ENCODE assay signal across 10 mouse cellular contexts in genomic region chr3:103601011-103601410, GRCm38 (mm10). TPM values are rescaled to one million over a fixed set of nuclear protein-coding genes. Genes with fewer than 3 reads are reported as not detected.
DNase-seq lines count a peak whose midpoint lies in the region.
"Had no signal": no experiment of that assay in that cellular context is flagged by ENCODE, and none has a peak within 500 bp of the region (broad histone marks: within the 10 kb centered on the region; RNA-seq: fewer than 3 reads in every experiment).

No protein-coding gene starts in this region.

- peak; percentile 14 for DNase-seq in layer of hippocampus, adult 9-11 months
- DNase-seq in layer of hippocampus, postnatal 25 days (ENCODE audit: extremely low spot score in 1 of 2, low spot score in 1 of 2) = no peak
- peak; percentile 53 for DNase-seq in NIH3T3 (ENCODE audit: low read depth)
- peak; percentile 67 to 80 for DNase-seq in frontal cortex, postnatal 36 days (ENCODE audit: low spot score in 2 of 2)
- DNase-seq in left cerebral cortex, postnatal 14 days (ENCODE audit: low spot score in 2 of 2) = peak; percentile 20 to 61
- DNase-seq in thymus, postnatal 4 days = no peak
- DNase-seq in ovary, postnatal 14 days (ENCODE audit: low spot score) = no peak
- DNase-seq in urinary bladder, postnatal 25 days (ENCODE audit: low spot score) = no peak
- DNase-seq: thymus, adult 2 months had no signal

- intact Hi-C loops in left cerebral cortex, postnatal 14 days (cut with DNase I) = no loop called here

RNA-seq across cellular contexts. Expression of gene Syt6, which starts 26.0 kb away (rescaled TPM):
- total RNA-seq in layer of hippocampus, postnatal 25 days (2021) = 1 to 10 TPM; 6.6 to 7.0 TPM
- 10 to 100 TPM; 12.6 to 19.3 TPM for total RNA-seq in left cerebral cortex, postnatal 14 days (2021)

RNA-seq across cellular contexts. Expression of gene Atg4a-ps, which starts 44.9 kb away (rescaled TPM):
- under 1 TPM in 1 of 2 experiments, not detected in 1; 0.59 TPM for total RNA-seq in layer of hippocampus, postnatal 25 days (2021)
- 1 to 10 TPM in 1 of 2 experiments, not detected in 1; 1.5 TPM for total RNA-seq in left cerebral cortex, postnatal 14 days (2021)
- total RNA-seq: midbrain, postnatal 0 days had no signal

Comparison
In these comparisons a context has a peak if more than half of its experiments do, and no peak if none do; other contexts are left out.
1. DNase-seq: peak in layer of hippocampus, adult 9-11 months (single experiment), NIH3T3 (single experiment), frontal cortex, postnatal 36 days (2 of 2) and left cerebral cortex, postnatal 14 days (2 of 2); none in layer of hippocampus, postnatal 25 days (0 of 2), thymus, postnatal 4 days (single experiment), ovary, postnatal 14 days (single experiment) and urinary bladder, postnatal 25 days (single experiment).